Mouse (Mus musculus): ENCODE data around the gene Sntg2.

DNA sequence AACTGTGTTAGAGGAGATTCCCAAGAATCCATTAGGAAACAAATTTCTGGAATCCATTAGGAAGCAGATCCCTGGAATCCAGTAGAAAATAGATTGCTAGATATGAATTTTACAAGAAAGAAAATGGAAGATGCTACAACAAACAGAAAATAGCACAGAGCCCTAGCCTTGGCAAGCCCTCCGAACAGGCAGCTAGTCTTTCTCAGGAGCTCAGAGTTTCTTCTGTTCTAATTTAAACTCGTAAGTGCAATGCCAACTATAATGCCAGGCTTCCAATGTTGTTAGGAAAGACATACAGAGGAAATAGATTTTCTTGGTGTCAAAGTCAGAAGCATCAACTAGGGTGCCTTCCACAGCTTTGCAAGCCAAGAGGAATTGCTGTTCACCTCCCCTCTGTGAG, 27.4 kb upstream of the Sntg2 start:
- TF ChIP-seq POLR2A (IDR thresholded peaks at IDR 0.05; ENCODE audit: low read depth, low read length), result no peak
- TF ChIP-seq CTCF (IDR thresholded peaks at IDR 0.05; ENCODE audit: borderline replicate concordance, insufficient read depth, low read length), result no peak

Measured in embryonic fibroblast, embryonic 13.5 days (primary cell).